Mouse (Mus musculus): ENCODE measurements at regions not wholly inside any gene's neighbourhood (a gene's known extent, or its start where the extent isn't known, plus 50 kb on each side); places are given as distances from the start of the nearest gene placed in this dataset.

GRCm38 (mm10) chr4:152622022-152622777 is 144.5 kb upstream of the Kcnab2 start:
- DNase-seq: no peak

- DNase-seq: no peak
Observed at GRCm38 (mm10) chr4:152617636-152618035, 140.0 kb upstream of the Kcnab2 start.

DNA sequence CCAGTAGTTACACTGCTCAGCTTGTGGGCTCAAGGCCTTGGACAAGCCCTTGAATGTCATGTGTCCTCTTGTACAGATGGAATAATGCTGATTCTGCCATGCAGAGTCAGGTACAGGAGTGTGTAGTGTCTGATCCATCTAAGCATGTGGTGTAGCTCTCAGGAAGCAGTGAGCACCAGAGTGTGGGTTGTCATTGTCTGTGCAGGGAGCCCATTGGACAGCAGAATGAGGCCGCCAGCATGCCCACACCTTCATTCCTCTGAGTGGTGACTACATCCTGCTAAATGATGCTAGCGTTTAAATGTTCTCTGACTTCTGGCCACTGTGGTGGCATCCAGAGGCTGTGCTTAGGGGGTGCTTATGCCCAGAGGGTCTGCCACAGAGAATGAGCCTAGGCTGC is 137.5 kb upstream of the Kcnab2 start:
- DNase-seq: no peak

- DNase-seq: no peak
Observed at GRCm38 (mm10) chr4:152614356-152615100, 136.9 kb upstream of the Kcnab2 start.
